Comparison of ENCODE assay signal across 7 mouse cellular contexts in genomic region chr4:43406162-43406971, GRCm38 (mm10). TPM values are rescaled to one million over a fixed set of nuclear protein-coding genes. Genes with fewer than 3 reads are reported as not detected.
DNase-seq lines count a peak whose midpoint lies in the region; ATAC-seq and TF ChIP-seq lines count a peak whose summit lies in the region.

No protein-coding gene starts in this region.

- H3K9ac ChIP-seq in embryonic facial prominence, embryonic 12.5 days, result peak overlapping the region; percentile 68
- H3K9ac ChIP-seq in heart, adult 2 months (ENCODE audit: low read depth, low read length), result peak overlapping the region; percentile 72
- H3K9ac ChIP-seq in limb, embryonic 12.5 days (replicated peaks), result peak overlapping the region; percentile 69
- peak overlapping the region; percentile 85 for H3K9ac ChIP-seq in midbrain, embryonic 14.5 days (replicated peaks; ENCODE audit: low read length)

- H3K9me3 ChIP-seq in embryonic facial prominence, embryonic 12.5 days, result no peaks in the 10 kb centered on the region
- no peaks in the 10 kb centered on the region for H3K9me3 ChIP-seq in limb, embryonic 12.5 days
- no peaks in the 10 kb centered on the region for H3K9me3 ChIP-seq in midbrain, embryonic 14.5 days (ENCODE audit: control insufficient read depth, low read length)

- peak overlapping the region; percentile 51 for H3K4me3 ChIP-seq in embryonic facial prominence, embryonic 12.5 days
- peak overlapping the region; percentile 44 for H3K4me3 ChIP-seq in heart, adult 2 months
- H3K4me3 ChIP-seq in limb, embryonic 12.5 days (replicated peaks), result peak overlapping the region; percentile 52
- H3K4me3 ChIP-seq in midbrain, embryonic 14.5 days (replicated peaks; ENCODE audit: low read depth, low read length), result peak overlapping the region; percentile 56

- peak; percentile 80 for TF ChIP-seq POLR2A in heart, adult 2 months (IDR thresholded peaks at IDR 0.05; ENCODE audit: insufficient read depth, low read depth, low read length)

- intact Hi-C loops in heart, adult 2 months (cut with DNase I), result loop anchor here (1.0 to 10.0 kb wide), 4 partner anchors 14 to 362 kb away; partner anchors contain the start of gene Fam214b

- peaks cover 8% of the 10 kb centered on the region for H3K79me2 ChIP-seq in heart, adult 2 months (replicated peaks; ENCODE audit: control insufficient read depth, insufficient read depth, low read length)

- peaks cover 31% of the 10 kb centered on the region for H3K4me1 ChIP-seq in embryonic facial prominence, embryonic 12.5 days
- H3K4me1 ChIP-seq in heart, adult 2 months (ENCODE audit: control insufficient read depth, insufficient read depth, low read length), result peaks cover 32% of the 10 kb centered on the region
- peaks cover 32% of the 10 kb centered on the region for H3K4me1 ChIP-seq in limb, embryonic 12.5 days (replicated peaks)
- H3K4me1 ChIP-seq in midbrain, embryonic 14.5 days (ENCODE audit: control insufficient read depth, insufficient read depth, low read length), result peaks cover 25% of the 10 kb centered on the region

- peak; percentile 79 to 86 for DNase-seq in adrenal gland, postnatal 36 days
- DNase-seq in heart, adult 2 months, result peak; percentile 83 to 88
- DNase-seq in kidney, adult 18-20 months, result peak; percentile 71
- peak; percentile 95 for DNase-seq in midbrain, embryonic 14.5 days
- peak; percentile 82 for DNase-seq in telencephalon, adult 2 months (ENCODE audit: low read depth, low spot score)

- under 1% methylated on average over 28 of the region's 28 CpGs for WGBS in embryonic facial prominence, embryonic 12.5 days
- WGBS in heart, adult 2 months, result 10% methylated on average over 28 of the region's 28 CpGs
- 3% methylated on average over 28 of the region's 28 CpGs for WGBS in limb, embryonic 12.5 days
- WGBS in midbrain, embryonic 14.5 days, result under 1% methylated on average over 28 of the region's 28 CpGs

- peak overlapping the region; percentile 78 for H3K4me2 ChIP-seq in embryonic facial prominence, embryonic 12.5 days (replicated peaks)
- peak overlapping the region; percentile 66 for H3K4me2 ChIP-seq in limb, embryonic 12.5 days
- peak overlapping the region; percentile 86 for H3K4me2 ChIP-seq in midbrain, embryonic 14.5 days (ENCODE audit: low read length)

- TF ChIP-seq CTCF in heart, adult 2 months (IDR thresholded peaks at IDR 0.05), result peak; percentile 79

- TF ChIP-seq EP300 in heart, adult 2 months (IDR thresholded peaks at IDR 0.05; ENCODE audit: insufficient read depth, low read depth, low read length), result peak; percentile 93

- no peaks in the 10 kb centered on the region for H3K36me3 ChIP-seq in embryonic facial prominence, embryonic 12.5 days
- peaks cover 16% of the 10 kb centered on the region for H3K36me3 ChIP-seq in heart, adult 2 months (ENCODE audit: control insufficient read depth, insufficient read depth, low read length)
- no peaks in the 10 kb centered on the region for H3K36me3 ChIP-seq in limb, embryonic 12.5 days
- no peaks in the 10 kb centered on the region for H3K36me3 ChIP-seq in midbrain, embryonic 14.5 days (ENCODE audit: control insufficient read depth, insufficient read depth, low read length)

- ATAC-seq in embryonic facial prominence, embryonic 12.5 days (ENCODE audit: insufficient number of reproducible peaks, insufficient read depth, low FRiP score, low TSS enrichment), result peak; percentile 92
- peak; percentile 95 for ATAC-seq in limb, embryonic 12.5 days (ENCODE audit: insufficient number of reproducible peaks, insufficient read depth, low FRiP score, low TSS enrichment, low read depth)
- ATAC-seq in midbrain, embryonic 14.5 days (ENCODE audit: low FRiP score, low TSS enrichment), result peak; percentile 95

- H3K27ac ChIP-seq in embryonic facial prominence, embryonic 12.5 days, result peak overlapping the region; percentile 86
- H3K27ac ChIP-seq in heart, adult 2 months, result peak overlapping the region; percentile 98
- peak overlapping the region; percentile 86 for H3K27ac ChIP-seq in limb, embryonic 12.5 days
- peak overlapping the region; percentile 97 for H3K27ac ChIP-seq in midbrain, embryonic 14.5 days (replicated peaks; ENCODE audit: low read depth, low read length)

- H3K27me3 ChIP-seq in embryonic facial prominence, embryonic 12.5 days, result no peaks in the 10 kb centered on the region
- H3K27me3 ChIP-seq in heart, adult 2 months (ENCODE audit: control insufficient read depth, insufficient read depth, low read length), result no peaks in the 10 kb centered on the region
- no peaks in the 10 kb centered on the region for H3K27me3 ChIP-seq in limb, embryonic 12.5 days
- H3K27me3 ChIP-seq in midbrain, embryonic 14.5 days (ENCODE audit: control insufficient read depth, insufficient read depth, low read length), result no peaks in the 10 kb centered on the region

RNA-seq across cellular contexts. Expression of gene Fam166b, which starts 22.6 kb away (rescaled TPM):
- under 1 TPM in 1 of 2 experiments, not detected in 1; 0.92 TPM for total RNA-seq in adrenal gland, postnatal 36 days (2021)
- 0.27 TPM in 1 of 2 replicates, not detected in the other for polyA plus RNA-seq in embryonic facial prominence, embryonic 12.5 days (2016; fragmentation: Nextera tagmentation; extraction: Ambion mirVana)
- not detected for total RNA-seq in heart, adult 2 months (2021)
- 1.4 TPM in 1 of 2 replicates, not detected in the other for polyA plus RNA-seq in heart, adult 2 months (2012; rRNA removed)
- polyA plus RNA-seq in limb, embryonic 12.5 days (2016; fragmentation: Nextera tagmentation; extraction: Ambion mirVana), result 0.24 TPM in 1 of 2 replicates, not detected in the other
- polyA plus RNA-seq in midbrain, embryonic 14.5 days (2014; fragmentation: Nextera tagmentation; extraction: Ambion mirVana), result 0.46 and 0.76 TPM in 2 replicates

RNA-seq across cellular contexts. Expression of gene Rusc2, which starts 24.6 kb away (rescaled TPM):
- total RNA-seq in adrenal gland, postnatal 36 days (2021), result 10 to 100 TPM; 37.2 to 50.1 TPM
- polyA plus RNA-seq in embryonic facial prominence, embryonic 12.5 days (2016; fragmentation: Nextera tagmentation; extraction: Ambion mirVana), result 15.7 and 18.1 TPM in 2 replicates
- total RNA-seq in heart, adult 2 months (2021), result 10 to 100 TPM; 43.5 to 45.3 TPM
- polyA plus RNA-seq in heart, adult 2 months (2012; rRNA removed), result 27.2 and 27.5 TPM in 2 replicates
- polyA plus RNA-seq in limb, embryonic 12.5 days (2016; fragmentation: Nextera tagmentation; extraction: Ambion mirVana), result 8.0 and 14.3 TPM in 2 replicates
- polyA plus RNA-seq in midbrain, embryonic 14.5 days (2014; fragmentation: Nextera tagmentation; extraction: Ambion mirVana), result 68.1 and 106 TPM in 2 replicates

RNA-seq across cellular contexts. Expression of gene Tesk1, which starts 35.4 kb away (rescaled TPM):
- 10 to 100 TPM; 52.2 to 65.5 TPM for total RNA-seq in adrenal gland, postnatal 36 days (2021)
- polyA plus RNA-seq in embryonic facial prominence, embryonic 12.5 days (2016; fragmentation: Nextera tagmentation; extraction: Ambion mirVana), result 15.4 and 16.5 TPM in 2 replicates
- total RNA-seq in heart, adult 2 months (2021), result 10 to 100 TPM; 36.6 to 37.5 TPM
- 51.5 and 52.6 TPM in 2 replicates for polyA plus RNA-seq in heart, adult 2 months (2012; rRNA removed)
- 13.3 TPM in 2 replicates for polyA plus RNA-seq in limb, embryonic 12.5 days (2016; fragmentation: Nextera tagmentation; extraction: Ambion mirVana)
- polyA plus RNA-seq in midbrain, embryonic 14.5 days (2014; fragmentation: Nextera tagmentation; extraction: Ambion mirVana), result 20.9 and 21.2 TPM in 2 replicates

RNA-seq across cellular contexts. Expression of gene Cd72, which starts 48.1 kb away (rescaled TPM):
- total RNA-seq in adrenal gland, postnatal 36 days (2021), result 1 to 10 TPM; 2.7 to 3.4 TPM
- 3.5 and 3.7 TPM in 2 replicates for polyA plus RNA-seq in embryonic facial prominence, embryonic 12.5 days (2016; fragmentation: Nextera tagmentation; extraction: Ambion mirVana)
- total RNA-seq in heart, adult 2 months (2021), result 1 to 10 TPM in 1 of 2 experiments, under 1 TPM in 1; 0.97 to 1.0 TPM
- polyA plus RNA-seq in heart, adult 2 months (2012; rRNA removed), result 1.8 and 4.8 TPM in 2 replicates
- 2.7 and 3.5 TPM in 2 replicates for polyA plus RNA-seq in limb, embryonic 12.5 days (2016; fragmentation: Nextera tagmentation; extraction: Ambion mirVana)
- 7.9 and 12.9 TPM in 2 replicates for polyA plus RNA-seq in midbrain, embryonic 14.5 days (2014; fragmentation: Nextera tagmentation; extraction: Ambion mirVana)

Comparison
In these comparisons a context has a peak if more than half of its experiments do, and no peak if none do; other contexts are left out.
1. Peak in every context shown above with its lines: DNase-seq, ATAC-seq, H3K4me3 ChIP-seq and H3K27ac ChIP-seq.